Mouse (Mus musculus): Measurements from ENCODE around the gene Cbfa2t3. TPM values are rescaled to one million over a fixed set of nuclear protein-coding genes. Genes with fewer than 3 reads are reported as not detected.

Gene Cbfa2t3
- polyA plus RNA-seq, 1 experiment from 2014 or later, result 4.2 TPM

DNA sequence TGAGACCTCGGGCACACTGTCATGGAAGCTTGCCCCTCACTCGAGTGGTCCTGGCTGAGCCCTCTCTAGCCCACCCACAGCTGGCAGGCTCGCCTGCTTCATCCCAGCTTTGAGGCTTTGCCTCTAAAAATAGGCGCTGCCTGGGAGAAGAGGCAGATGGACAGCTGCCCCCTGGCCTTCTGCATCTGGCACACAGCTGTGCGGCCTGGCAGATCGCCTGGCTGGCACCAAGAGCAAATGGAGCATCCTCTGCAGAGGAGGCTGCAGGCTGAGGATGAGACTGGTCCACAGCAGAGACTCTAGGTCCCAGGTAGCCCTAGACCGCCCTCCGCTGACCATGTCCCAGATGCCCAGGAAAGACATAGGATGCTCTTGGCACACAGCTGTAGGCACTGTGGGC lies 17.7 kb upstream of the Cbfa2t3 start:
- WGBS, result 73% methylated on average over 8 of the region's 8 CpGs
- no peak overlapping the region for H3K4me2 ChIP-seq
- H3K9ac ChIP-seq, result no peak overlapping the region
- no peaks in the 10 kb centered on the region for H3K9me3 ChIP-seq (replicated peaks)
- no peaks in the 10 kb centered on the region for H3K36me3 ChIP-seq
- peaks cover 50% of the 10 kb centered on the region for H3K27me3 ChIP-seq
- H3K4me1 ChIP-seq (replicated peaks), result peaks cover 30% of the 10 kb centered on the region
- H3K27ac ChIP-seq, result no peak overlapping the region
- no peak for ATAC-seq (replicated peaks; ENCODE audit: insufficient number of reproducible peaks, insufficient read depth, low FRiP score, low read depth)
- H3K4me3 ChIP-seq, result no peak overlapping the region

DNA sequence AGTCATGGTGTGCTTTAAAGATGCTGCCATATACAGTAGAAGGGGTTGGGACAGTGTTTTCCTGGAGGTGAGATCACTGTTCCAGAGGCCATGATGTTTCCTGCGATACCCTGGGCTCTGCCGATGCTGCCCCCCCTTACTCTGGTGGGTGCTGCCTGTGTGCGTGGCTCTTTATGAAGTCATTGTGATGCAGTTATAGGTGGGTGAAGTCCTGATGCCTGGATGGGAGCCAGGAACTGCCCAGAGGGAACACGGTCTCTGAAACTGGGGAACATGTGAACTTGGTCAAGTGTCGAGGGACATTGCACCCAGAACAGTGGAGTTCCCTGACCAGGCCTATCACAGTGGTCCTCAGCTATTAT lies 14.2 kb upstream of the Cbfa2t3 start:
- Histone ChIP-seq H3K4me2 (no peak overlapping the region), H3K4me1 (replicated peaks) (peaks cover 6% of the 10 kb centered on the region), H3K9me3 (replicated peaks) (no peaks in the 10 kb centered on the region), H3K27ac (no peak overlapping the region), H3K9ac (no peak overlapping the region), H3K4me3 (no peak overlapping the region), H3K36me3 (no peaks in the 10 kb centered on the region), H3K27me3 (peaks cover 25% of the 10 kb centered on the region)
- 82% methylated on average over 5 of the region's 5 CpGs for WGBS
- ATAC-seq (replicated peaks; ENCODE audit: insufficient number of reproducible peaks, insufficient read depth, low FRiP score, low read depth), result no peak

DNA sequence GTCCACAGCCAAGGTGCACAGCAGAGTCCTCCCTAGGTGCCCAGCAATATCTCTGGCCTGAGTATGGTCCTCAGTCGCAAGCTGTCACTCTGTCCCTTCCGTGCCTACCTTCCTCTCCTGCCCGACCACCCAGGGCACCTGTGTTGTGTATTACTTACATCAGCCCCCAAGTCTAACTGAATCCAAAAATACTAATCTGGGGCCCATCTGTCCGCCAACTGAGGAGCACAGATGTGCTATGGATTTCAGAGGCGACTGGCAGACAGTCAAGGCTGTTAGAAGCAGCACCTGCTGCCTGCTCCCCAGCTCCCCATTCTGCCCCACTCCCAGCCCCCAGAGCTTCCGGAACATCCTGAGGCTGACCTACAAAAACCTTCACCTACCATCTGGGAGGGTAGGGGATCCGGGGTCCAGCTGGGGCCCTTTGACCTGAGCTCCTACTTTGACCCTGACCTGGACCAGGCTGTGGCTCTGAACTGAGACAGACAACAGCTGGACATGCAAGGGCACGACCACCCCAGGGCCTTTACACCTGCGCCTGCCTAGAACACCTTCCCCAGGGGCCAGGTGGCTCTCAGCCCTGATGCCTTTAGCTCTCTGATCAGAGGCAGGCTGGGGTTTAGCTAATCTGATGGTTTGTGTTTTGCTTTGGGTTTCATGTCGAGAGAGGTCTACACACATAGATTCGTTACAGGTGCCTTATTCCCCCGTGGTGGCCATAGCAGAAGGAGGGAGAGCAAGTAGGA lies 13.7 kb upstream of the Cbfa2t3 start:
- Histone ChIP-seq H3K4me1 (replicated peaks) (peaks cover 6% of the 10 kb centered on the region), H3K4me2 (no peak overlapping the region), H3K9ac (no peak overlapping the region), H3K27me3 (peaks cover 20% of the 10 kb centered on the region), H3K36me3 (no peaks in the 10 kb centered on the region), H3K9me3 (replicated peaks) (no peaks in the 10 kb centered on the region), H3K27ac (peak overlapping the region; percentile 57), H3K4me3 (no peak overlapping the region)
- no peak for ATAC-seq (replicated peaks; ENCODE audit: insufficient number of reproducible peaks, insufficient read depth, low FRiP score, low read depth)
- WGBS, result 70% methylated on average over 12 of the region's 12 CpGs

DNA sequence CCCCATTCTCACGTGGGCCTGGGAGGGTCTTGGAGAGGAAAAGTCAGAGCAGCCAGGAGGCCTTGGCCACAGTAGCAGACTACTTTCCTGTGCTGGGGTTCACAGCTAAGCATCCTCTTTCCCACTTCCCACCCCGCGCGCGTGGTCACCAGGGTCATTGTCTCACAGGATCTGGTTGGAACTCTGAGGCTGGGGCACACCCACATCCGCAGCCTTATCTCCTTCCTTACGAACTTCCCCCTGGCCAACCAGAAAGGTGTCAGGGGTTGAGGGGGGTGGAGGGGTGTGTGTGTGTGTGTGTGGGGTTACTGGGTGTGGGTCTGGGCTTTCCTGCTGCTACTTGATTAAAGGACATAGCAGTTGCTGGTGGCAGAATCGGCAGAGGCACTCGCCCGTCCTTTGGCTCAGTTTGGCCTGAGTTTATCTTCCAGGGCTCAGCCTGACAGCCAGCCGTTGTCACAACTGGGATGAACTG lies 13.0 kb upstream of the Cbfa2t3 start:
- peaks cover 15% of the 10 kb centered on the region; the same call in 1 of the 2 replicates for H3K27me3 ChIP-seq
- peak; percentile 78 for ATAC-seq (replicated peaks; ENCODE audit: insufficient number of reproducible peaks, insufficient read depth, low FRiP score, low read depth)
- no peaks in the 10 kb centered on the region for H3K9me3 ChIP-seq (replicated peaks)
- WGBS, result 28% methylated on average over 11 of the region's 11 CpGs
- no peak overlapping the region for H3K4me2 ChIP-seq
- H3K27ac ChIP-seq, result peak overlapping the region; percentile 60
- no peaks in the 10 kb centered on the region for H3K36me3 ChIP-seq
- peaks cover 6% of the 10 kb centered on the region for H3K4me1 ChIP-seq (replicated peaks)
- H3K4me3 ChIP-seq, result no peak overlapping the region
- H3K9ac ChIP-seq, result no peak overlapping the region

DNA sequence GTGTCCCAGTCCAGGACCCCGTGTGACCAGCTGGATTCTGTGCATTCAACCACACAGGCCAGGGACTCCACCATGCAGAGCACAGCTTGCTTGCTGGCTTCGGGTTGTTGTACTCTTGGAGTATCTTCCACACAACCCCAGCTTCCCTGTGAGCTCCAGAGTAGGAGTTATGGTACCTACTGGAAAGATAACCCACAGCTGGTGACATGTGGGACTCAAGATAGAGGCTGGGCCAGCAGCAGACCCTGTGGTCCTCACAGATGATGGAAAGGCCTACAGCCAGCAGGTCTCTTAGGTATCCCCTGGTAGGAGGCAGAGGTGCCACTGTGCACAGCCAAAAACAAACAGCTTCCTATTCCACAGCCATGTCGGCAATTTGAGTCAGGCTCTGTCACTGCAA lies 12.6 kb upstream of the Cbfa2t3 start:
- 65% methylated on average over 3 of the region's 3 CpGs for WGBS
- no peak overlapping the region for H3K9ac ChIP-seq
- H3K27ac ChIP-seq, result peak overlapping the region; percentile 60
- H3K4me1 ChIP-seq (replicated peaks), result peaks cover 6% of the 10 kb centered on the region
- peaks cover 15% of the 10 kb centered on the region; the same call in 1 of the 2 replicates for H3K27me3 ChIP-seq
- no peak overlapping the region for H3K4me2 ChIP-seq
- no peaks in the 10 kb centered on the region for H3K9me3 ChIP-seq (replicated peaks)
- no peak overlapping the region for H3K4me3 ChIP-seq
- ATAC-seq (replicated peaks; ENCODE audit: insufficient number of reproducible peaks, insufficient read depth, low FRiP score, low read depth), result no peak
- no peaks in the 10 kb centered on the region for H3K36me3 ChIP-seq

DNA sequence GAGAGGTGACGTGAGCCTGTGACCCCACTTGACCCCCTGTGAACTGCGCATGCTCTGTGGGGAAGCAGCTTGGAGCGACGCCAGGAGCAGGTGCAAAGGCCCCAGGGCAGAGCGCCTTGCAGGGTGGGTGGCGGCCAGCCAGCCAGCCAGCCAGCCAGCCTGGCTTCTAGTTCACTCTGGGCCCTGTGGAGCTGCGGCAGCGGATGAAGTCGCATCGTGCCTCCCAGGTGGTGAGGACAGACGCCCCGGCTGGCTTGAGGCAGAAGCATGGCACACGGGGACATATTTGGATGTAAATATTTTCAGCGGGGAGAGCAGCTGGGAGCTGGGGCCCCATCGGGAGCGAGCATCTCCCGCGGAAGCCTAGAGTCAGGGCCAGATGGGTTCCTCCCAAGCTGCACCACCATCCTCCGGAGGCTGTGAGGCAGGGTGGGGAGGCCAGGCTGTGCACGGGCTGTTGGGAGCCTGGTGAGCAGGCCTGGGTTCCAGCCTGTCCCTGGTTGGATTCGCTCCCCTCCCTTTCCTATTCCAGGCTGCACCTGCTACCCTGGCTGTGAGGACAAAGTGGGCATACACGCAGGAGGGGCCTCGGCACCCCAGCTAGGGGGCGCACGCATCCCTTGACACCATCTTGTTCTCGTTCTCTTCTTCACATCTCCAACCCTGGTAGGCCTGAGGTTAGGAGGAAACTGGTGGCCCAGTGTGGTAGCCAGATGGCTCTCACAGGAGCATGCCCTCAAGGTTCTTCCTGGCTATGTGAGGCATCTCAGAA lies 10.6 kb upstream of the Cbfa2t3 start:
- Histone ChIP-seq H3K36me3 (no peaks in the 10 kb centered on the region), H3K4me1 (replicated peaks) (peaks cover 6% of the 10 kb centered on the region), H3K4me2 (no peak overlapping the region), H3K27ac (no peak overlapping the region), H3K27me3 (peaks cover 5% of the 10 kb centered on the region; the same call in 1 of the 2 replicates), H3K9me3 (replicated peaks) (no peaks in the 10 kb centered on the region), H3K4me3 (no peak overlapping the region), H3K9ac (no peak overlapping the region)
- ATAC-seq (replicated peaks; ENCODE audit: insufficient number of reproducible peaks, insufficient read depth, low FRiP score, low read depth), result no peak
- WGBS, result 43% methylated on average over 26 of the region's 26 CpGs

- H3K4me2 ChIP-seq, result no peak overlapping the region
- no peak overlapping the region for H3K9ac ChIP-seq
- H3K27me3 ChIP-seq, result peaks cover 5% of the 10 kb centered on the region; the same call in 1 of the 2 replicates
- no peak overlapping the region for H3K27ac ChIP-seq
- ATAC-seq (replicated peaks; ENCODE audit: insufficient number of reproducible peaks, insufficient read depth, low FRiP score, low read depth), result no peak
- peaks cover 1% of the 10 kb centered on the region for H3K4me1 ChIP-seq (replicated peaks)
- H3K4me3 ChIP-seq, result no peak overlapping the region
- no peaks in the 10 kb centered on the region for H3K36me3 ChIP-seq
- no peaks in the 10 kb centered on the region for H3K9me3 ChIP-seq (replicated peaks)
- WGBS, result 46% methylated on average over 4 of the region's 4 CpGs
Measured at GRCm38 (mm10) chr8:122707184-122707583, 8.3 kb upstream of the Cbfa2t3 start.

DNA sequence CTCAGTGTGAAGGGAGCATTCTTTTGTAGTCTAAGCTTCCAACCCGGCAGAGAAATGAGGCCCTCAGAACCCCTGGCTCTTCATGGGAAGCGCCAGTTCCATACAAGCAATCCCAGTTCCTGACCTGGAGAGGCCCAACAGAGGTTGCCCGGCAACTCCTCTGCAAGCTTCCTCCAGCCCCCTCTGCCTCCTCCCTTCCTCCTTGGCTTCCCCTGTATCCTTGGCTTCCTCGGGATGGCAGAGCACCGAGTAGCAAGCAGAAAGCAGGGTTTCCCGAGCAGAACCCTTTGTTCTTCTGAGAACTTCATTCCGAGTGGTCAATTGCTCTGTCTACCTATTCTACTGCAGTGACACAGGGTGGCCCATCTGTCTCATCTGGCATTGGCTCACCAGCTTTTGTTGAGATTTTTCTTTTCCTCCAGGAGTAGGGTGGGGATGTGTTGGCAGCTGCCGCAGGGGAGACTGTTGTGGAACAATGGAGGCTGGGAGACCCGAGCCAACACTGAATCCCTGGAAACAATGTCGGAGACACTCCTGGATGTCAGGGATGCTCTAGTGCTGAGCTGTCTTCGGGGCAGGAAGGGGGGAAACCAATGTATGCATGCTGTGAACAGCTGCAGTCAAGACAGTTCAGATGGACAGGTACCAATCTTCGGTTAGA lies 7.1 kb upstream of the Cbfa2t3 start:
- H3K4me2 ChIP-seq, result no peak overlapping the region
- H3K27me3 ChIP-seq, result peaks cover 14% of the 10 kb centered on the region; the same call in 1 of the 2 replicates
- no peak for ATAC-seq (replicated peaks; ENCODE audit: insufficient number of reproducible peaks, insufficient read depth, low FRiP score, low read depth)
- no peaks in the 10 kb centered on the region for H3K36me3 ChIP-seq
- H3K9me3 ChIP-seq (replicated peaks), result no peaks in the 10 kb centered on the region
- H3K4me3 ChIP-seq, result no peak overlapping the region
- WGBS, result 47% methylated on average over 12 of the region's 12 CpGs
- peak overlapping the region; percentile 37 for H3K27ac ChIP-seq
- no peak overlapping the region for H3K9ac ChIP-seq
- no peaks in the 10 kb centered on the region; the same call in 1 of the 2 replicates for H3K4me1 ChIP-seq (replicated peaks)

GRCm38 (mm10) chr8:122704612-122705011 lies 5.7 kb upstream of the Cbfa2t3 start:
- Histone ChIP-seq H3K36me3 (no peaks in the 10 kb centered on the region), H3K27me3 (peaks cover 14% of the 10 kb centered on the region; the same call in 1 of the 2 replicates), H3K4me1 (replicated peaks) (peaks cover 10% of the 10 kb centered on the region), H3K4me3 (no peak overlapping the region), H3K9ac (no peak overlapping the region), H3K27ac (no peak overlapping the region), H3K4me2 (no peak overlapping the region), H3K9me3 (replicated peaks) (no peaks in the 10 kb centered on the region)
- WGBS, result 82% methylated on average over 3 of the region's 3 CpGs
- no peak for ATAC-seq (replicated peaks; ENCODE audit: insufficient number of reproducible peaks, insufficient read depth, low FRiP score, low read depth)

- H3K9me3 ChIP-seq (replicated peaks), result no peaks in the 10 kb centered on the region
- 0 out of 2 replicates have a peak, but pooled peaks cover 9% of the 10 kb centered on the region for H3K27me3 ChIP-seq
- WGBS, result 80% methylated on average over 6 of the region's 6 CpGs
Measured at GRCm38 (mm10) chr8:122702957-122703356, 4.0 kb upstream of the Cbfa2t3 start.

DNA sequence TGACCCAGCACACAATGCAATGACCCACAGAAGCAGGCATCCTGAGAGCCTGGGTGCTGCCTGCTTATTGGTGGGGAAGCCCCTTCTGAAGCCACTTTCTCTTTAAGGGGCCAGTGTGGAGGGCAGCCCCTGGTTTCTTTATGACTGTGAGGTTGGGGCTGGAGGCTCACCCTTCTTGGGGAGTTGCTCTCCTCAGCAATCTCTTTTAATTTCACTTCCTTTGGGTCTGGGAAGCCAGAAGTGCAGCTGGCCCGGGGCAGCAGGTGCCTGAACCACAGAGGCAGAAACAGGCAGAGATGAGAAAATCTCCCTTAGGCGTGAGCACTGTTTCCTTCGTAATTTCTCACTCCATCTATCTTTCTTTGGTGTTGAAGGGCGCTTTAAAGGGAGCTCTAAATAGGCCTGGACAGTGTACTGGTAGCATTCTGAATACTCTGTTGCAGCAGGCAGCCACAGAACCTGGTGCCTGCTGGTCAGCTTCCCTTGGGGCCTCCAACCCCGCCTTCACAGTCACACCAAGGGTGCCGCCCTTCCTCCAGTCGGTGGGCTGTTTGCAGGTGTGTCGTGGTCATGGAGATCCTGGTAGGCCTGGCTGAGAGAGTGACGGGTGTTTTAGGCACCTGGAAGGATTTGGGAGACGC lies 3.5 kb upstream of the Cbfa2t3 start:
- Histone ChIP-seq H3K4me2 (no peak overlapping the region), H3K4me3 (no peak overlapping the region), H3K27me3 (0 out of 2 replicates have a peak, but pooled peaks cover 9% of the 10 kb centered on the region), H3K27ac (no peak overlapping the region), H3K36me3 (no peaks in the 10 kb centered on the region), H3K9ac (no peak overlapping the region), H3K4me1 (replicated peaks) (peaks cover 17% of the 10 kb centered on the region), H3K9me3 (replicated peaks) (no peaks in the 10 kb centered on the region)
- 50% methylated on average over 10 of the region's 10 CpGs for WGBS
- ATAC-seq (replicated peaks; ENCODE audit: insufficient number of reproducible peaks, insufficient read depth, low FRiP score, low read depth), result no peak

More at GRCm38 (mm10) chr8:122702957-122703356, 4.0 kb upstream of the Cbfa2t3 start:
- ATAC-seq (replicated peaks; ENCODE audit: insufficient number of reproducible peaks, insufficient read depth, low FRiP score, low read depth), result no peak
- Histone ChIP-seq H3K9ac (no peak overlapping the region), H3K27ac (no peak overlapping the region), H3K36me3 (no peaks in the 10 kb centered on the region), H3K4me2 (no peak overlapping the region), H3K4me1 (replicated peaks) (peaks cover 17% of the 10 kb centered on the region), H3K4me3 (no peak overlapping the region)

Measured in heart, embryonic 15.5 days (tissue).